Mouse (Mus musculus): ENCODE results near the gene Lrrtm4. TPM values are rescaled to one million over a fixed set of nuclear protein-coding genes. Genes with fewer than 3 reads are reported as not detected.

Lrrtm4 gene
- polyA plus RNA-seq, 1 experiment from 2014 or later = 0.53 TPM

DNA sequence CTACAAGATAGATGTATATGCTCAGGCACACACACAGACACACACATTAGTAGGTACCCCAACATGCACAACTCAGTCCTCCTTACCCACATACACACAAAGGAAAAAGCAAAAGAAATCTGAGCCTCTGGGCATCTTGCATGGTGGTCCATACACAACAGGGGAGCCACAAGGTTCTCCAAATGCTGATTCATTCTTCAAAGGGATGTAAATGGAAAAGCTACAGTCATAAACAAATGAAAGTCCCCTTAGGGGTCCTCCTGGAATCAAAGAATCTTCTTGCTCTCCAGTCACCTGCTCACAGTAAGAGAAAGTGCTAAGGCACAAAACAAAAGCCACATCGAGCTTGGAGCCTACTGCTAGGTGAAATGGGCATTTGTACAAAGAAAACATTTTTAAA lies 526.3 kb downstream of the Lrrtm4 start:
- Histone ChIP-seq H3K27me3 (ENCODE audit: insufficient read depth, low read length) (no peaks in the 10 kb centered on the region), H3K9ac (ENCODE audit: low read depth, low read length) (no peak overlapping the region), H3K4me2 (ENCODE audit: low read length) (no peak overlapping the region), H3K4me1 (replicated peaks; ENCODE audit: insufficient read depth, low read length) (no peaks in the 10 kb centered on the region), H3K4me3 (replicated peaks; ENCODE audit: low read depth, low read length) (no peak overlapping the region), H3K27ac (no peak overlapping the region), H3K36me3 (ENCODE audit: insufficient read depth, low read length) (no peaks in the 10 kb centered on the region), H3K9me3 (replicated peaks; ENCODE audit: low read length) (no peaks in the 10 kb centered on the region)
- no peak for TF ChIP-seq CTCF (IDR thresholded peaks at IDR 0.05; ENCODE audit: low read depth)
- ATAC-seq (replicated peaks; ENCODE audit: low FRiP score, low read depth) (no peak), DNase-seq (ENCODE audit: low spot score) (no peak)
- 10% methylated on average over 1 of the region's 1 CpGs for WGBS

GRCm38 (mm10) chr6:80549907-80550306 lies 531.2 kb downstream of the Lrrtm4 start:
- Histone ChIP-seq H3K9ac (ENCODE audit: low read depth, low read length) (no peak overlapping the region), H3K4me3 (replicated peaks; ENCODE audit: low read depth, low read length) (no peak overlapping the region), H3K36me3 (ENCODE audit: insufficient read depth, low read length) (no peaks in the 10 kb centered on the region), H3K27me3 (ENCODE audit: insufficient read depth, low read length) (no peaks in the 10 kb centered on the region), H3K27ac (no peak overlapping the region), H3K4me1 (replicated peaks; ENCODE audit: insufficient read depth, low read length) (no peaks in the 10 kb centered on the region), H3K9me3 (replicated peaks; ENCODE audit: low read length) (no peaks in the 10 kb centered on the region), H3K4me2 (ENCODE audit: low read length) (no peak overlapping the region)
- ATAC-seq (replicated peaks; ENCODE audit: low FRiP score, low read depth) (no peak), DNase-seq (ENCODE audit: low spot score) (no peak)
- no peak for TF ChIP-seq CTCF (IDR thresholded peaks at IDR 0.05; ENCODE audit: low read depth)

- Histone ChIP-seq H3K4me3 (replicated peaks; ENCODE audit: low read depth, low read length) (no peak overlapping the region), H3K27ac (no peak overlapping the region)
These were observed 534.7 kb downstream of the Lrrtm4 start for GRCm38 (mm10) chr6:80553398-80553797.

DNA sequence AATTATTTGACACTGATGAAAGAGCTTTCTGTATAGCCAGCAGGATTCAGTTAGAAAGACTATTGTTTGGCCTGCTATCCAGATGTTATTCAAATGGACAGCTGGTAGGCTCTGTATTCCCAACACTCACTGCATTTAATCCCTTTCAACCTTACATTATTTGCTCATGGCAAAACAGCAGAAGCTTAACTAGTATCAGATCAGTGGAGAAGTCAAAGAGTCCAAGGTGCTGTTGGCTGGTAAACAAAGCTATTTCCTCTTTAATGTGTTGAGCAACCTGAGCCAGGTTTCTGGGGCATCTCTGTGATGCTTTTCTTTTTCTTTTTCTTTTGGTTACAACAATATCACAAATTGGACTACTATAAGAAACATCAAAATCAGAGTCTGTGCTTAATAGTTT lies 536.3 kb downstream of the Lrrtm4 start:
- no peaks in the 10 kb centered on the region for H3K27me3 ChIP-seq (ENCODE audit: insufficient read depth, low read length)
- no peak overlapping the region for H3K27ac ChIP-seq
- no peak overlapping the region for H3K9ac ChIP-seq (ENCODE audit: low read depth, low read length)
- no peak overlapping the region for H3K4me3 ChIP-seq (replicated peaks; ENCODE audit: low read depth, low read length)
- ATAC-seq (replicated peaks; ENCODE audit: low FRiP score, low read depth) (no peak), DNase-seq (ENCODE audit: low spot score) (no peak)
- H3K9me3 ChIP-seq (replicated peaks; ENCODE audit: low read length) = no peaks in the 10 kb centered on the region
- no peaks in the 10 kb centered on the region for H3K36me3 ChIP-seq (ENCODE audit: insufficient read depth, low read length)
- no peak overlapping the region for H3K4me2 ChIP-seq (ENCODE audit: low read length)
- no peaks in the 10 kb centered on the region for H3K4me1 ChIP-seq (replicated peaks; ENCODE audit: insufficient read depth, low read length)
- TF ChIP-seq CTCF (IDR thresholded peaks at IDR 0.05; ENCODE audit: low read depth) = no peak

More at GRCm38 (mm10) chr6:80553398-80553797, 534.7 kb downstream of the Lrrtm4 start:
- Histone ChIP-seq H3K4me2 (ENCODE audit: low read length) (no peak overlapping the region), H3K9me3 (replicated peaks; ENCODE audit: low read length) (no peaks in the 10 kb centered on the region), H3K36me3 (ENCODE audit: insufficient read depth, low read length) (no peaks in the 10 kb centered on the region), H3K27me3 (ENCODE audit: insufficient read depth, low read length) (no peaks in the 10 kb centered on the region), H3K9ac (ENCODE audit: low read depth, low read length) (no peak overlapping the region), H3K4me1 (replicated peaks; ENCODE audit: insufficient read depth, low read length) (no peaks in the 10 kb centered on the region)
- ATAC-seq (replicated peaks; ENCODE audit: low FRiP score, low read depth) (no peak), DNase-seq (ENCODE audit: low spot score) (no peak)
- peak; percentile 10; the same call in 1 of the 2 replicates for TF ChIP-seq CTCF (IDR thresholded peaks at IDR 0.05; ENCODE audit: low read depth)
- 96% methylated on average over 2 of the region's 2 CpGs for WGBS

DNA sequence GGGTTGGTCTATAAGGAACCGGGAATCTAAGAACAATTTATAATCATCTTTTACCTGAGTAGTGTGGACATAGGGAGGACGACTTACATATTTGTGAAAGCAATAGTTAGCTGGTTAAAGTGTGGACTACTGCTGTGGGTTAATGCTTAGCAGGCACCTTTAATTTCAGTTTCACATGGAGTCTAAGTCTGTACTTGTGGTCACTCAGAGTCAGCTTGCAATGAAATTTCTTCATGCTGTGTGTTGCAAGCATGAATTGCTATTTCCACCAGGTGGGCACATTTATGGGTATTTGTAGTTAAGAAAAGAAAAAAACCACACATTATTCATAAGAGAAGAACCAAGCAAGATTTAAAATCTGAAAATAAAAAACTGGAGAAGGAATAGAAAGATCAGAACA lies 558.5 kb downstream of the Lrrtm4 start:
- H3K4me1 ChIP-seq (replicated peaks; ENCODE audit: insufficient read depth, low read length) = no peaks in the 10 kb centered on the region
- H3K36me3 ChIP-seq (ENCODE audit: insufficient read depth, low read length) = no peaks in the 10 kb centered on the region
- no peaks in the 10 kb centered on the region for H3K27me3 ChIP-seq (ENCODE audit: insufficient read depth, low read length)
- H3K27ac ChIP-seq = no peak overlapping the region
- H3K4me3 ChIP-seq (replicated peaks; ENCODE audit: low read depth, low read length) = no peak overlapping the region
- DNase-seq (ENCODE audit: low spot score) = no peak
- H3K9ac ChIP-seq (ENCODE audit: low read depth, low read length) = no peak overlapping the region
- H3K4me2 ChIP-seq (ENCODE audit: low read length) = no peak overlapping the region
- ATAC-seq (replicated peaks; ENCODE audit: low FRiP score, low read depth) = no peak
- TF ChIP-seq CTCF (IDR thresholded peaks at IDR 0.05; ENCODE audit: low read depth) = no peak
- WGBS = 70% methylated on average over 2 of the region's 2 CpGs
- H3K9me3 ChIP-seq (replicated peaks; ENCODE audit: low read length) = no peaks in the 10 kb centered on the region

DNA sequence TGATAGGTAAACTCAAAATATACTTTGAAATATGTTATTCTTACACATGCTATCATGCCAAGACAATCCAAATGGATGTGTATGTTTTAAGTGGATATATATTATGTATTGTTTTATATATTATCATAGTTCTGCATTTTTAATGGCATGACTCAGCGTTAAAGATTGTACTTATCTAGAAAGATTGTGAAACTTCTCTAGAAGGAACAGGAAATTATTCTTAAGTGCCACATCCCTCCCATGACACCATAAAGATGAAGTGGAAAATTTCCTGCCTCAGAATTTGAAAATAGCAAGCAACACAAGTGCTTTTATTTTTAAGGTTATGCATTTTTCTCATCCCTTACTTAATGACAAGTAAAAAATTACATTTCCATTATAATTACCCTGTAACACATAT lies 563.5 kb downstream of the Lrrtm4 start:
- Histone ChIP-seq H3K27ac (no peak overlapping the region), H3K4me2 (ENCODE audit: low read length) (no peak overlapping the region), H3K27me3 (ENCODE audit: insufficient read depth, low read length) (no peaks in the 10 kb centered on the region), H3K9me3 (replicated peaks; ENCODE audit: low read length) (no peaks in the 10 kb centered on the region), H3K36me3 (ENCODE audit: insufficient read depth, low read length) (no peaks in the 10 kb centered on the region), H3K4me1 (replicated peaks; ENCODE audit: insufficient read depth, low read length) (no peaks in the 10 kb centered on the region), H3K4me3 (replicated peaks; ENCODE audit: low read depth, low read length) (no peak overlapping the region), H3K9ac (ENCODE audit: low read depth, low read length) (no peak overlapping the region)
- DNase-seq (ENCODE audit: low spot score) = no peak
- WGBS = 95% methylated on average over 1 of the region's 1 CpGs
- TF ChIP-seq CTCF (IDR thresholded peaks at IDR 0.05; ENCODE audit: low read depth) = no peak
- ATAC-seq (replicated peaks; ENCODE audit: low FRiP score, low read depth) = no peak

- WGBS = 86% methylated on average over 1 of the region's 1 CpGs
- no peak for ATAC-seq (replicated peaks; ENCODE audit: low FRiP score, low read depth)
These were observed 571.1 kb downstream of the Lrrtm4 start for GRCm38 (mm10) chr6:80589776-80590175.

More at GRCm38 (mm10) chr6:80589776-80590175, 571.1 kb downstream of the Lrrtm4 start:
- DNase-seq (ENCODE audit: low spot score) = no peak
- H3K4me2 ChIP-seq (ENCODE audit: low read length) = no peak overlapping the region
- H3K4me3 ChIP-seq (replicated peaks; ENCODE audit: low read depth, low read length) = no peak overlapping the region
- H3K27me3 ChIP-seq (ENCODE audit: insufficient read depth, low read length) = no peaks in the 10 kb centered on the region
- no peaks in the 10 kb centered on the region for H3K36me3 ChIP-seq (ENCODE audit: insufficient read depth, low read length)
- no peaks in the 10 kb centered on the region for H3K4me1 ChIP-seq (replicated peaks; ENCODE audit: insufficient read depth, low read length)
- no peak overlapping the region for H3K9ac ChIP-seq (ENCODE audit: low read depth, low read length)
- H3K9me3 ChIP-seq (replicated peaks; ENCODE audit: low read length) = no peaks in the 10 kb centered on the region
- no peak for TF ChIP-seq CTCF (IDR thresholded peaks at IDR 0.05; ENCODE audit: low read depth)
- H3K27ac ChIP-seq = no peak overlapping the region

Measured in kidney, postnatal 0 days (tissue).